Mouse (Mus musculus) brain, embryonic 14.5 days (tissue): ENCODE data around the gene Elk3. TPM values are rescaled to one million over a fixed set of nuclear protein-coding genes. Genes with fewer than 3 reads are reported as not detected.
"Not testable (repeated sequence)": the region's sequence is repeated elsewhere in the genome, so short reads cannot be mapped to it uniquely, and the experiment has no call there.

ENCODE experiments used
- DNase-seq: peaks from one replicate; pipeline ENCODE4 v3.0.0-alpha.2; 2011; ENCODE audit warnings: low read depth
- CTCF ChIP-seq: fragments of 200-500 bp; IDR thresholded peaks from 2 replicates; pipeline ENCODE4 v1.5.1; 2012; ENCODE audit warnings: inconsistent platforms, mild to moderate bottlenecking, moderate library complexity, borderline replicate concordance; ENCODE audit not compliant: insufficient read depth, insufficient read length; ENCODE audit errors: extremely low read depth
- POLR2A ChIP-seq: fragments of 200-500 bp; IDR thresholded peaks from 2 replicates; pipeline ENCODE4 v1.6.1; 2012; ENCODE audit warnings: mild to moderate bottlenecking, inconsistent platforms, borderline replicate concordance; ENCODE audit not compliant: poor library complexity, insufficient read depth, insufficient read length, severe bottlenecking; ENCODE audit errors: extremely low read depth
- polyA plus RNA-seq: library from polyadenylated mRNA; depleted of rRNA; stranded (reverse); fragments of >200 nt; gene quantifications from 2 replicates; pipeline ENCODE4 v1.2.3, GENCODE M21; 2012; rRNA removed

Gene Elk3
- 14.2 and 16.0 TPM in 2 replicates for polyA plus RNA-seq

DNA sequence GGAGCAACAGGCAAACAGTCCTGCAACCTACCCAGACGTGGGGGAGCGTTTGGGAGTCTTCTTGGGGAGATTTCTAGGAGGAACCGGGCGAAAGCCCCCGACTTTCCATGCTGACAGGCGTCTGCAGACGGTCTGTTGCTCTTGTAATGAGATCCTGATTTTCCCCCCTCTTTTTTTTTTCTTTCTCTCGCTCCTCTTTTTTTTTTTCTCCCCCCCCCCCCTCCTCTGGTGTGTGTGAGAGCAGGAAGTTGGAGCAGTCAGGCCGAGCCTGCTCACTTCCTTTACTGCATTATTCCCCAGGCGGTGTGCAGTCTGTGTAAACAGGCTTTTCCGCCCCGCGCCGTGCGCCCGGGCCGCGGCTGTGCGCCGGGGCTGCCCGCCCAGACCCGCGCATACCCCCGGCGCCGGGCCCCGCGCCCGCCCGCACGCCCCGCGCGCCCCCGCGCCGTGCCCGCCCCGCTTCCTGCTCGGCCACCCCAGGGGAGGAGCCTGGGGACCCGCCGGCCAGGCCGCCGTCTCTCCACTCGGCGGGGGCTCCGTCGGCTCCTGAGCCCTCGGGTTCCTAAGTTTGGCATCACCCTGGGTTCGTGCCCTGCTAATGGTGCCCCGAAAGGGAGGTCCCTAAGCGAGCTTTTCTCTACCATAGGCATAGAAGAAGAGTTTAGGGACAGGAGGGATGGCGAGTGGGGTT is at the start of gene Elk3:
Elk3 (minus strand) TSS at position 415 of the 691 bp plus-strand sequence.
- peak; percentile 70 for DNase-seq
- TF ChIP-seq CTCF: no peak
- 0 out of 2 replicates have a peak, but pooled peaks have one; percentile 7 for TF ChIP-seq POLR2A

- TF ChIP-seq CTCF (no peak), POLR2A (no peak)
- DNase-seq: no peak
Observed at GRCm38 (mm10) chr10:93360623-93361022, 49.7 kb upstream of the Elk3 start.

DNA sequence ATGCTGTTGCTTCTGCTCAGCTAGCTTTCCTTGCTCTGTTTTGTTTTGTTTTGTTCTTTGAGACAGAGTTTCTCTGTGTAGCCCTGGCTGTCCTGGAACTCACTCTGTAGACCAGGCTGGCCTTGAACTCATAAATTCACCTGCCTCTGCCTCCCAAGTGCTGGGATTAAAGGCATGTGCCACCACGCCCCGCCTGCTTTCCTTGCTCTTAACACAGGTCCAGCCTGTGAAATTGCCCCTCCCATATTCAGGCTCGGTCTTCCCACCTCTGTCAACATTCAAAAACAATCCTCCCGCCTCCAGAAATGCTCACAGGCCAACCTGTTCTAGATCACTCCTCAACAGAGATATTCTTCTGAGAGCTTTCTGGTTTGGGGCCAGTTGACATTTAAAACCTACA is 49.3 kb upstream of the Elk3 start:
- DNase-seq: not testable (repeated sequence)

- TF ChIP-seq CTCF: no peak
- no peak for TF ChIP-seq POLR2A
- no peak for DNase-seq
Observed at GRCm38 (mm10) chr10:93359339-93359863, 48.5 kb upstream of the Elk3 start.

DNA sequence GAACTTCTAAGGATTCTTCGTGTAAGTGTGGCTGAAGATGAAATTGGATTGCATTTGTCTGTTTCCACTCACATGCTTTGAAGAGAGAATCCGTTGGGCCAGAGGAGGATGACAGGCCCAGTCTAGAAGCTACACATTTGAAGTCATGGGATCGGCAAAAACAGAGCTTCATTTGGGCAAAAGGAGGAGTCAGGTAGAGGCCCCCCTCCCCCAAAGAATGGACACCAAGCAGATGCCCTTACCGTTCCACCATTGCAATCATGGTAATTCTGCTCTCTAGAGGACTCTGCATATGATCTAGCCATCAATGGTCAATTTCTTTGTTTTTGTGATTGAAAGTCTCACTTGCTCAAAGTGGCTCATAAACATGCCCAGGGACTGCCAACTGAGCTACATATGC is 47.9 kb upstream of the Elk3 start:
- TF ChIP-seq POLR2A (no peak), CTCF (no peak)
- no peak for DNase-seq

DNA sequence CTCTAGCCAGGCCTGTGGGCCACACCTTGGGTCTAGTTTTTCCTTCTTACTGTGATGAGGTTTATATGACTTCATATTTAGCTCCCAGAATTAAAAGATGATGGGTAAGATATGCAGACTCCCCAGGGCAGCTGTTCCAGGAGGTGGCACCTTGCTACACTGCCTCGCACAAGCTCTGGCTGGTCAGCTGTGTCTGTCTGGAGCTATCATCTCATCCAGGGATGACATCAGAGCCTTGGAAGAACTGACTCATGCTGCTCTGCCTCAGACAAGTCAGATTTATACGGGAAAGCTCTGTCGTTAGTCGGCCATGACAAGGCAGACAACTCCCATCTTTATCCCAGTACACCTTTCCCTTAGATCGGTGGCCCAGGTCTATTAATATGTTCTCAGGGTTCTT is 46.2 kb upstream of the Elk3 start:
- TF ChIP-seq POLR2A (no peak), CTCF (no peak)

GRCm38 (mm10) chr10:93356122-93356521 is 45.2 kb upstream of the Elk3 start:
- DNase-seq: no peak
- TF ChIP-seq POLR2A (no peak), CTCF (no peak)

More for the DNA sequence above, 46.2 kb upstream of the Elk3 start:
- no peak for DNase-seq

DNA sequence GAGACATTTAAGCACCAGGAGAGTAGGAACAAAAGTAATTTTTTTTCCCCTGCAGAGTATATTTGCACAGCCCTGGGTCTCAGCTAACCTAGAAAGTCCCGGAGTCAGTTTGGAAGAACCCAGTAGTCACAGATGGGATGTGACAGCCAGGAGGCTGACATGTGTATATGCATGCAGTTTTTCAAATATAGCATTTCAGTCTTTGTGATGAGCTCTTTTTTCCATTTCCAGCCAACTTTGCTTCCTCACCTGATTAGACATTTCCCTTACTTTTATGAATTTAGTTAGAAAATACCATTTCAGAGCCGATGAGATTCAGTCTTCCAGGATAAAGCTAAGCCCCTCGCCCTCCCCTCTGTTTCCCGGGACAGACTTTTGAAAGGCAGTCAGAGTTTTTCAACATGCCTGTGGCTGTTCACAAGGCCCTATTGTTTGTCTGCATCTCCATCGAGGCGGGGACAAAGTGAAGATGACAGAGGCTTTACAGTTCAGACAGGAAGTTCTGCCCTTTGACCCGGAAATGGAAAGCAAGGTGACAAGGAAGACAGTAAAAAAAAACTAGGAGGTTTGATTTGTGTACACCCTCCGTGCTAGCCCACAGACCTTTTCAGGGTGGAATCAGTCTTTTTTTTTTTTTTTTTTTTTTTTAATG is 44.5 kb upstream of the Elk3 start:
- DNase-seq: peak; percentile 21
- TF ChIP-seq CTCF (no peak), POLR2A (no peak)

DNA sequence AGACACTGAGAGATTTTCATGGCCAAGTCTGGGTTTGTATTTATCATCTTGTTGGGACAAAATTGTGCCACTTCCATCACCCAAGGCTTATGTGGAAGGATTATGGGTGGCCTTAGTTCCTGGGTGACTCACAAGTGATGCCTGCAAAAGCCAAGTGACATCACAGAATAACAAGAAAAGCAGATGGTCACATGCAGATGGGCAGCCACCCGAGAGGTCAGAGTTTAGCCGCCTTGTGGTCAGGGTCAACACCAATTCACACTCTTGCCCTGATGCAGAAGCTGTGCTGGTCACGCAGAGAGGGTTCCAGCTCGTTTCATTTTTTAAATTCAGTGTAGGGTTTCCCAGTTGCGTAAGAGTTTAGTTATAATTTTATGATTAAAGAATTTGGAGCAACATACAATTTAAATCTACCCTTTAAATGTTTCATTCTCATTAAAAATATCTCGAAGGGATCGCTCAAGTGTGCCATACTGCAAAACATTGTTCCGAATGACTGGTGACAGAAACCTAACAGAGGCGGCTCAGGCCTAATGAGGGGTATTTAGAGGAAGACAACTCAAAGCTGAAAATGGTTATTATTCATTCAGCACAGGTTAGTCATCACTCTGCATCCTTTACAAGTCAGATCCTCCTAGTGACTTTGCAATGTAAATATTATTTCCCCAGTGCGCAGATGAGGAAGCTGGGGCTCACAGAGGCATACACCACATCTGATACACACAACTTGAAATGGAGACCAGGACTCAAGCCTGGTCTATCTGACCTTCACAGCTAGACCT is 42.8 kb upstream of the Elk3 start:
- no peak for DNase-seq
- TF ChIP-seq CTCF (no peak), POLR2A (no peak)

- TF ChIP-seq POLR2A (no peak), CTCF (no peak)
Observed at GRCm38 (mm10) chr10:93347918-93348505, 37.1 kb upstream of the Elk3 start.

DNA sequence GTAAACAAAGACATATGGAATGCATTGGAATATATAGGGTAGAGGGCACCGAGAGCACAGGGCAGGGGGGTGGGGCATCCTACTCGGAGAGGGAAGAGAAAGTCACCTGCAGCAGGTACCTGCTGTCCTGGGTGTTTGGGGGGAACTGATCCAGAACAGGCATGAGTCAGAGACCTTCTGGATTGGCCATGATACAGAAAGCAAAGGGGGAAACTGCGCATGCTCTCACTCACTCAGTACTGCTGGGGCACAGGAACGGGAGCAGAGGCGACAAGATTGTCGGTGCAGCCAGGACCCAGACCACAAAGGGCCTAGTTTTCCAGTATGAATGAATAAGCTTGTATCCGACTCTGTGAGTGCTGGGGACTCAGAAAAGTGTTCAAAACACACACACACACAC is 36.5 kb upstream of the Elk3 start:
- DNase-seq: no peak
- TF ChIP-seq CTCF (no peak), POLR2A (no peak)

More at GRCm38 (mm10) chr10:93347918-93348505, 37.1 kb upstream of the Elk3 start:
- no peak for DNase-seq
